Mouse (Mus musculus): ENCODE results near the gene H2-T23. TPM values are rescaled to one million over a fixed set of nuclear protein-coding genes. Genes with fewer than 3 reads are reported as not detected.
"Not testable (repeated sequence)": the region's sequence is repeated elsewhere in the genome, so short reads cannot be mapped to it uniquely, and the experiment has no call there.

H2-T23 gene
- polyA plus RNA-seq, 1 experiment, result 457 TPM

DNA sequence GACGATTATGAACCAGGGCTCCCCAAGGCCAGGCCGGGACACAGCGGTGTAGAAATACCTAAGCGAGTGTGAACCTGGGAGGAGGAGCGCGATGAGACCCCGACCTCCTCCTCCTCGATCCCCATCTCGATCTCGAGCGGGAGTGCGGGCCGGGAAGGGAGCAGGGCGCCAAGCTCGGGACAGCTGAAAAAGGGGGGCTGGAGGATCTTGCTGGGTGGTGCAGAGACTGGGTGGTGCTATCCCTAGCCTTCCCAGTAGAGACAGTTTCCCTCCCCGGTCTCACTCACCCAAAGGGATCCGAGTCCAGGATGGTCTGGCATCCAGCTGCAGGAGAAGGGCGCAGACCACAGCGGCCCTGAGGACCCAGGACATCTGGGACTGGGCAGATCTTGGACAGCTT, 9.4 kb upstream of the H2-T23 start:
- Histone ChIP-seq H3K4me3 (ENCODE audit: control insufficient read depth, insufficient read depth, low read length) (peak overlapping the region; percentile 60), H3K4me1 (replicated peaks; ENCODE audit: control insufficient read depth, insufficient read depth, low read length) (peaks cover 22% of the 10 kb centered on the region)
- 0 out of 2 replicates have a peak, but pooled peaks have one; percentile 20 for TF ChIP-seq CTCF (IDR thresholded peaks at IDR 0.05; ENCODE audit: borderline replicate concordance, control insufficient read depth, extremely low read depth, insufficient read depth, low read length, poor library complexity)
- not testable (repeated sequence) for H3K36me3 ChIP-seq (ENCODE audit: control insufficient read depth, insufficient read depth, low read length); DNase-seq; H3K27me3 ChIP-seq (ENCODE audit: control insufficient read depth, insufficient read depth, low read length); H3K27ac ChIP-seq (ENCODE audit: control insufficient read depth, insufficient read depth, low read length)
- 2% methylated on average over 19 of the region's 19 CpGs for WGBS

DNA sequence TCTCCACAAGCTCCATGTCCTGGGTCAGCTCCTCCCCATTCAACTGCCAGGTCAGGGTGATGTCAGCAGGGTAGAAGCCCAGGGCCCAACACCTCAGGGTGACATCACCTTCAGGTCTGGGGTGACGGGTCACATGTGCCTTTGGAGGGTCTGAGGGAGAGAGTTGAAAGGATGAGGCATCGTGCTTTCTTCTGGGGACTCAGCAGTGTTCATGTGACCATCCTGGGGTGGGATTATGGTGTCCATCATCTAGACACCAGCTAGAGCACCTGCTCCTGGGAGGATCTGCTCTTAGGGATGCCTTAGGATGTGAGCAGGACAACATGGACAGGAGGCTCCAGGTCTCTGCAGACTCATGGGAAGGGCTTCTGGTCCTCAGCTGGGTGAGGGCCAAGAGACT, 7.9 kb upstream of the H2-T23 start:
- not testable (repeated sequence) for H3K27ac ChIP-seq (ENCODE audit: control insufficient read depth, insufficient read depth, low read length); H3K36me3 ChIP-seq (ENCODE audit: control insufficient read depth, insufficient read depth, low read length); DNase-seq; H3K4me3 ChIP-seq (ENCODE audit: control insufficient read depth, insufficient read depth, low read length); H3K27me3 ChIP-seq (ENCODE audit: control insufficient read depth, insufficient read depth, low read length)
- H3K4me1 ChIP-seq (replicated peaks; ENCODE audit: control insufficient read depth, insufficient read depth, low read length), result peaks cover 22% of the 10 kb centered on the region
- WGBS, result 91% methylated on average over 2 of the region's 2 CpGs

DNA sequence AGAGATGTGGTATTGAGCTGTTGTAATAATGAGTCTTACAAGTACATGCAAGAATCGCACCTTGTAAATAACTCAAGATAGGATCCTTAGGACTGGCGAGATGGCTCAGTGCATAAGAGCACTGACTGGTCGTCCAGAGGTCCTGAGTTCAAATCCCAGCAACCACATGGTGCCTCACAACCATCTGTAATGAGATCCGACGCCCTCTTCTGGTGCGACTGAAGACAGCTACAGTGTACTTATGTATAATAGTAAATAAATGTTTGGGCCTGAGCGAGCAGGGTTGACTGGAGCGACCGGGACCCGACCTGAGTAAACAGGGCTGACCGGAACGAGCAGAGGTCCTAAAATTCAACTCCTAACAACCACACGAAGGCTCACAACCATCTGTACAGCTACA, 3.5 kb upstream of the H2-T23 start:
- DNase-seq; H3K4me1 ChIP-seq (replicated peaks; ENCODE audit: control insufficient read depth, insufficient read depth, low read length); H3K27ac ChIP-seq (ENCODE audit: control insufficient read depth, insufficient read depth, low read length); H3K4me3 ChIP-seq (ENCODE audit: control insufficient read depth, insufficient read depth, low read length); H3K27me3 ChIP-seq (ENCODE audit: control insufficient read depth, insufficient read depth, low read length); H3K36me3 ChIP-seq (ENCODE audit: control insufficient read depth, insufficient read depth, low read length): not testable (repeated sequence)
- WGBS, result 96% methylated on average over 13 of the region's 13 CpGs

DNA sequence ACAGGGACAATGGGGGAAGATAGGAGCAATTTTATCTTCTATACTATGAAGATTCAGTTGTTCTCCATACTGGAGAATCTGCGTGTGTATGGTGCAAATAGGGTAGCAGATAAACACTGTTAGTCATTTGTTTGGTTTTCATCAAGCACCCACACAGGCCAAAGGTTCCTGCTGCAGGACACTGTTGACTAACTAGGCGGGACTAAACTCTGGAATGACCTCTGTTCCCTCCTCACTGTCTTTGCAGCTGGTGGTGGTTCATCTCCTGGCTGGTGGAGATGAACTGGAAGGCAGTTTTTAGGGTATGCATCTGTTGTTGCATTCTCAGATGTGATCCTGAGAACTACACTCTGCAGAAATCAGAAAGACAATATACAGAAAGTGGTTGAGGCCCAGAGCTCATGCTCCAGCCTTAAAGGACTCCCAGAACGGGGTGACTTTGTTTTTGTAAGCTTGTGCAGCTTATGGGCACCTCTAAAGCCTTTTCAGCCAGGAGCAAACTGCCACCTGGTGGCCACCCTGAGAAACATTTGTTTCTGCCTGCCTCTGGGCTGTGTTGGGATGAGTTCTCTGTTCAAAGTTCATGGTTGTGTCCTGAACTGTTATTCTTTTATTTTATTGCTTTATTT, 2.5 kb upstream of the H2-T23 start:
- 57% methylated on average over 3 of the region's 3 CpGs for WGBS
- H3K27me3 ChIP-seq (ENCODE audit: control insufficient read depth, insufficient read depth, low read length); H3K27ac ChIP-seq (ENCODE audit: control insufficient read depth, insufficient read depth, low read length); H3K4me3 ChIP-seq (ENCODE audit: control insufficient read depth, insufficient read depth, low read length); H3K36me3 ChIP-seq (ENCODE audit: control insufficient read depth, insufficient read depth, low read length): not testable (repeated sequence)
- peaks cover 16% of the 10 kb centered on the region for H3K4me1 ChIP-seq (replicated peaks; ENCODE audit: control insufficient read depth, insufficient read depth, low read length)
- peak; percentile 80 for DNase-seq

DNA sequence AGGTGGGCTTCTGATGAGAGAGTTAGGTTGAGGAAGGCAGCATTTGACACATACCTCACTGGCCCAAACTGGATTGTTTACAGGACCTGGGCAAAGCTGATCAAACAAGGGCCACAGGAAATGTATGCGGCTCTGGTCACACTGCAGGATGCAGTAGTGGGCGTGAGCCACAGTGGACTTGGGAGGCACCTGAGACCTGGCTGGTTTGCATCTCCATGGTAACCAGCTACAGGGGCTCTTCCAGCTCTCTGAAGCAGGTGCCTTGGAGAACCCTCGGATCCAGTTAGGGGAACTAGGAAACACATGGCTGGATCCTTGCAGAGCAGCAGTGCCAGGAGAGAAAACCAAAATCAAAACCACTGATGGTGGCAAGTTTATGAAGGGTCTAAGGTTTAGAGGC, 1.9 kb upstream of the H2-T23 start:
- not testable (repeated sequence) for H3K27ac ChIP-seq (ENCODE audit: control insufficient read depth, insufficient read depth, low read length); DNase-seq; H3K4me3 ChIP-seq (ENCODE audit: control insufficient read depth, insufficient read depth, low read length); H3K36me3 ChIP-seq (ENCODE audit: control insufficient read depth, insufficient read depth, low read length); H3K27me3 ChIP-seq (ENCODE audit: control insufficient read depth, insufficient read depth, low read length)
- peaks cover 16% of the 10 kb centered on the region for H3K4me1 ChIP-seq (replicated peaks; ENCODE audit: control insufficient read depth, insufficient read depth, low read length)
- 90% methylated on average over 3 of the region's 3 CpGs for WGBS

DNA sequence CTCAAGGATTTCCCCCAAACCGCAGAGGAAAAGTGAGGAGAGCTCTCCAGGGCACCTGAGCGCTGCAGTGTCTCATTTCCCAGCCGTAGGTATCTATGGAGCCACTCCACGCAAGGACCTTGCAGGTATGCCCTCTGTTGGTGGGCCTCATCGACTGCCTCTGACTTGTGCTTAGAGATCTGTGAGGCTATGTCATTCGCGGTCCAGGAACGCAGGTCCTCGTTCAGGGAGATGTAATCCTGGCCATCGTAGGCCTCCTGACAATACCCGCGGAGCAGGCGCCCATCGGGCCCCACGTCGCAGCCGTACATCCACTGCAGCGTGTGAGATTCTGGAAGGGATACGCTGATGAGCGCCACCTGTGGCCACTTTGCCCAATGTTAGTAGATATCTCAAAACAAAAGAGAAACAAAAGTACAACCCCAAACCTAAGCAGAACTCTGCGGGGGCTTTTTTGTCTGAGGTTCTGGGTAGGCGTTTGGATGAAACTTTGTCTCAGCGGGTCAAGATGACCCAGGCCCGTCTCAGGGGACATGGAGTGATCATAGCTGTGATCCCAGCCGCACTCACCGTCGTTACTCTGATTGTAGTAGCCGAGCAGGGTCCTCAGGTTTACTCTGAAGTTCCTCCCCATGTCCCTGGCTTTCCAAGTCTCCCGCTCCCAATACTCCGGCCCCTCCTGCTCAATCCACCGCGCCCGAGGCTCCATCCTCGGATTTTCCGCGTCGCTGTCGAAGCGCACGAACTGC, 898 bp downstream of the H2-T23 start:
- TF ChIP-seq CTCF (IDR thresholded peaks at IDR 0.05; ENCODE audit: borderline replicate concordance, control insufficient read depth, extremely low read depth, insufficient read depth, low read length, poor library complexity), result peak; percentile 70; the same call in 1 of the 2 replicates
- H3K36me3 ChIP-seq (ENCODE audit: control insufficient read depth, insufficient read depth, low read length); H3K27me3 ChIP-seq (ENCODE audit: control insufficient read depth, insufficient read depth, low read length): not testable (repeated sequence)
- peak overlapping the region; percentile 95 for H3K4me3 ChIP-seq (ENCODE audit: control insufficient read depth, insufficient read depth, low read length)
- DNase-seq, result peak; percentile 68
- peak overlapping the region; percentile 90 for H3K27ac ChIP-seq (ENCODE audit: control insufficient read depth, insufficient read depth, low read length)
- under 1% methylated on average over 40 of the region's 40 CpGs for WGBS
- peaks cover 16% of the 10 kb centered on the region for H3K4me1 ChIP-seq (replicated peaks; ENCODE audit: control insufficient read depth, insufficient read depth, low read length)

DNA sequence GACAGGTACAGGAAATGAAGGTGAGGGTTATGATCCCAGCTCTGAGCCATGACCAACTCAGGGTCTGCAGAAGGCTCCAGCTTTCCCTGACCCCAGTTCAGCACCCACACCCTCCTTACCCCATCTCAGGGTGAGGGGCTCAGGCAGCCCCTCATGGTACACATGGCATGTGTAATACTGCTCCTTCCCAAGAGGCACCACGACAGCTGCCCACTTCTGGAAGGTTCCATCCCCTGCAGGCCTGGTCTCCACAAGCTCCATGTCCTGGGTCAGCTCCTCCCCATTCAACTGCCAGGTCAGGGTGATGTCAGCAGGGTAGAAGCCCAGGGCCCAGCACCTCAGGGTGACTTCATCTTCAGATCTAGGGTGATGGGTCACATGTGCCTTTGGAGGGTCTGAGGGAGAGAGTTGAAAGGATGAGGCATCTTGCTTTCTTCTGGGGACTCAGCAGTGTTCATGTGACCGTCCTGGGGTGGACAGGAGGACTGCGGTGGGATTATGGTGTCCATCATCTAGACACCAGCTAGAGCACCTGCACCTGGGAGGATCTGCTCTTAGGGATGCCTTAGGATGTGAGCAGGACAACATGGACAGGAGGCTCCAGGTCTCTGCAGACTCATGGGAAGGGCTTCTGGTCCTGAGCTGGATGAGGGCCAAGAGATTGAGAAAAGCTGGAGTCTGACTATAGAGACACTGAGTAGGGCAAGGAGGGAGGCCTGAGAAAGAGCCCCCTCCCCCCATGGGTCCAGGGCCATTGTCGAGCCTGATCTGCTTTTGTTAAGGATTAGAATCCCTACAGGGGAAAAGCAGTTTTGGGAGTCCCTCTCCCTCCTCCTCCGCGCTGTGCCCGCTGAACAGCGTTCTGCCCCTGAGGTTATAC, 1.7 kb downstream of the H2-T23 start:
- not testable (repeated sequence) for DNase-seq; H3K27me3 ChIP-seq (ENCODE audit: control insufficient read depth, insufficient read depth, low read length); H3K36me3 ChIP-seq (ENCODE audit: control insufficient read depth, insufficient read depth, low read length)
- peak overlapping the region; percentile 23 for H3K27ac ChIP-seq (ENCODE audit: control insufficient read depth, insufficient read depth, low read length)
- WGBS, result 49% methylated on average over 8 of the region's 8 CpGs
- peak overlapping the region; percentile 95 for H3K4me3 ChIP-seq (ENCODE audit: control insufficient read depth, insufficient read depth, low read length)
- H3K4me1 ChIP-seq (replicated peaks; ENCODE audit: control insufficient read depth, insufficient read depth, low read length), result peaks cover 16% of the 10 kb centered on the region

DNA sequence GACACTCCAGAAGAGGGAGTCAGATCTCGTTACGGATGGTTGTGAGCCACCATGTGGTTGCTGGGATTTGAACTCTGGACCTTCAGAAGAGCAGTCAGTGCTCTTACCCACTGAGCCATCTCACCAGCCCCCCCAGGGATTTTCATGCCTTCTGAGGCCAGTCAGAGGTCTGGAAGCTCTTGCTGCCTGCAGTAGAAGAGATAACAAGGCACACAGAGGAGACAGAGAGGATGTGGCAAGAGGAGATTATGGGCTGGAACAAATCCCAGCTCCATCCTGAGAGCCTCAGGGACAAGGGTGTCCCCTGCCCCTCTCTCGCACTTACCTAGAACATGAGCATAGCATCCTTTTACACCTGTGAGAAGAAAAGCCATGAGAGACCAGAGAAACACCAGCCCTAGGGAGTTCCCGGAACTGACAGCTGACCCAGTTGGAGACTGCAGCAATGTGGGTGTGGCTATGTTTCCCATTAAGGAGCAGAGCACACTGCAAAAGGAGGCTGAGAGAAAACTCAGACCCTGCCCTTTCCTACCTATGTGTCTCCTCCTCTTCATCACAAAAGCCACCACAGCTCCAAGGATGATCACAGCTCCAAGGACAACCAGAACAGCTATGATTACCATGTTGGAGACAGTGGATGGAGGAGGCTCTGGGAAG, 2.5 kb downstream of the H2-T23 start:
- not testable (repeated sequence) for H3K27me3 ChIP-seq (ENCODE audit: control insufficient read depth, insufficient read depth, low read length); DNase-seq; H3K27ac ChIP-seq (ENCODE audit: control insufficient read depth, insufficient read depth, low read length); H3K36me3 ChIP-seq (ENCODE audit: control insufficient read depth, insufficient read depth, low read length); H3K4me3 ChIP-seq (ENCODE audit: control insufficient read depth, insufficient read depth, low read length)
- WGBS, result 98% methylated on average over 4 of the region's 4 CpGs
- H3K4me1 ChIP-seq (replicated peaks; ENCODE audit: control insufficient read depth, insufficient read depth, low read length), result peaks cover 16% of the 10 kb centered on the region
